Mouse (Mus musculus) heart, embryonic 15.5 days (tissue): ENCODE measurements at regions not wholly inside any gene's neighbourhood (a gene's known extent, or its start where the extent isn't known, plus 50 kb on each side); places are given as distances from the start of the nearest gene placed in this dataset.
A peak's percentile ranks its signal among the peaks of the same experiment; 100 is the strongest.

Source experiments
- ATAC-seq: fragments of 200-750 bp; cut with Nextera tagmentation; replicated peaks from 2 replicates; pipeline ENCODE4 v1.8.0; 2017; ENCODE audit warnings: low read depth, moderate TSS enrichment; ENCODE audit not compliant: insufficient number of reproducible peaks, insufficient read depth, low FRiP score
- H3K27ac ChIP-seq: fragments of 300-500 bp; sonication (generic); 2 replicates; pipeline ENCODE4 v1.5.1; 2015; ENCODE audit warnings: mild to moderate bottlenecking, inconsistent platforms
- H3K27me3 ChIP-seq: fragments of 300-500 bp; sonication (generic); 2 replicates; pipeline ENCODE4 v1.6.1; 2015; ENCODE audit warnings: inconsistent platforms
- H3K36me3 ChIP-seq: fragments of 300-500 bp; sonication (generic); 2 replicates; pipeline ENCODE4 v1.6.1; 2015; ENCODE audit warnings: mild to moderate bottlenecking, inconsistent platforms
- H3K4me1 ChIP-seq: fragments of 300-500 bp; sonication (generic); replicated peaks from 2 replicates; pipeline ENCODE4 v1.6.1; 2015; ENCODE audit warnings: inconsistent platforms
- H3K4me2 ChIP-seq: fragments of 300-500 bp; sonication (generic); 2 replicates; pipeline ENCODE4 v1.6.1; 2015; ENCODE audit warnings: inconsistent platforms, mild to moderate bottlenecking, moderate library complexity
- H3K4me3 ChIP-seq: fragments of 300-500 bp; sonication (generic); 2 replicates; pipeline ENCODE4 v1.5.1; 2015; ENCODE audit warnings: mild to moderate bottlenecking, inconsistent platforms
- H3K9ac ChIP-seq: fragments of 300-500 bp; sonication (generic); 2 replicates; pipeline ENCODE4 v1.6.1; 2015; ENCODE audit warnings: mild to moderate bottlenecking, inconsistent platforms
- H3K9me3 ChIP-seq: fragments of 300-500 bp; sonication (generic); replicated peaks from 2 replicates; pipeline ENCODE4 v1.6.1; 2016; ENCODE audit warnings: inconsistent platforms
- WGBS: fragments of 180-500 bp; shearing (Covaris S2); methylation state at CpG from one replicate; pipeline ENCODE4 v1.1.7; 2015; ENCODE audit warnings: mixed read lengths; 5-methylcytosine and 5-hydroxymethylcytosine counted together

GRCm38 (mm10) chr16:78452303-78452702 is 75.3 kb upstream of the Btg3 start:
- Histone ChIP-seq H3K27ac (no peak overlapping the region), H3K9ac (no peak overlapping the region), H3K4me1 (no peaks in the 10 kb centered on the region), H3K9me3 (no peaks in the 10 kb centered on the region), H3K27me3 (no peaks in the 10 kb centered on the region), H3K4me2 (no peak overlapping the region), H3K4me3 (no peak overlapping the region), H3K36me3 (no peaks in the 10 kb centered on the region)
- 5% methylated on average over 10 of the region's 10 CpGs for WGBS
- no peak for ATAC-seq

- Histone ChIP-seq H3K4me2 (no peak overlapping the region), H3K9ac (no peak overlapping the region), H3K4me1 (no peaks in the 10 kb centered on the region), H3K27ac (no peak overlapping the region), H3K4me3 (no peak overlapping the region), H3K9me3 (no peaks in the 10 kb centered on the region), H3K36me3 (no peaks in the 10 kb centered on the region), H3K27me3 (no peaks in the 10 kb centered on the region)
- ATAC-seq, result no peak
- 77% methylated on average over 8 of the region's 8 CpGs for WGBS
Measured at GRCm38 (mm10) chr16:78451750-78452149, 74.8 kb upstream of the Btg3 start.

GRCm38 (mm10) chr16:78451251-78451650 is 74.3 kb upstream of the Btg3 start:
- no peaks in the 10 kb centered on the region for H3K9me3 ChIP-seq
- no peaks in the 10 kb centered on the region for H3K27me3 ChIP-seq
- WGBS, result 73% methylated on average over 11 of the region's 11 CpGs
- no peaks in the 10 kb centered on the region for H3K4me1 ChIP-seq
- no peaks in the 10 kb centered on the region for H3K36me3 ChIP-seq
- no peak overlapping the region for H3K9ac ChIP-seq
- H3K4me3 ChIP-seq, result no peak overlapping the region
- no peak overlapping the region for H3K4me2 ChIP-seq
- no peak overlapping the region for H3K27ac ChIP-seq
- ATAC-seq, result no peak

- 95% methylated on average over 8 of the region's 8 CpGs for WGBS
- Histone ChIP-seq H3K9me3 (no peaks in the 10 kb centered on the region), H3K4me2 (no peak overlapping the region), H3K27me3 (no peaks in the 10 kb centered on the region), H3K4me1 (no peaks in the 10 kb centered on the region), H3K4me3 (no peak overlapping the region), H3K9ac (no peak overlapping the region), H3K36me3 (no peaks in the 10 kb centered on the region), H3K27ac (no peak overlapping the region)
- no peak for ATAC-seq
Measured at GRCm38 (mm10) chr16:78449231-78449630, 72.2 kb upstream of the Btg3 start.

- no peak for ATAC-seq
- H3K4me3 ChIP-seq, result no peak overlapping the region
- WGBS, result 85% methylated on average over 8 of the region's 8 CpGs
- H3K36me3 ChIP-seq, result no peaks in the 10 kb centered on the region
- no peak overlapping the region for H3K4me2 ChIP-seq
- no peaks in the 10 kb centered on the region for H3K4me1 ChIP-seq
- H3K9ac ChIP-seq, result no peak overlapping the region
- H3K27ac ChIP-seq, result no peak overlapping the region
- H3K27me3 ChIP-seq, result no peaks in the 10 kb centered on the region
- no peaks in the 10 kb centered on the region for H3K9me3 ChIP-seq
Measured at GRCm38 (mm10) chr16:78443262-78443661, 66.3 kb upstream of the Btg3 start.

- Histone ChIP-seq H3K4me3 (no peak overlapping the region), H3K9me3 (no peaks in the 10 kb centered on the region), H3K36me3 (no peaks in the 10 kb centered on the region), H3K27me3 (no peaks in the 10 kb centered on the region), H3K4me1 (no peaks in the 10 kb centered on the region), H3K9ac (no peak overlapping the region), H3K27ac (no peak overlapping the region), H3K4me2 (no peak overlapping the region)
- 88% methylated on average over 7 of the region's 7 CpGs for WGBS
- ATAC-seq, result no peak
Measured at GRCm38 (mm10) chr16:78442830-78443229, 65.8 kb upstream of the Btg3 start.

GRCm38 (mm10) chr16:78441961-78442360 is 65.0 kb upstream of the Btg3 start:
- Histone ChIP-seq H3K27me3 (no peaks in the 10 kb centered on the region), H3K9me3 (no peaks in the 10 kb centered on the region), H3K4me1 (no peaks in the 10 kb centered on the region), H3K27ac (no peak overlapping the region), H3K36me3 (no peaks in the 10 kb centered on the region), H3K4me3 (no peak overlapping the region), H3K9ac (no peak overlapping the region), H3K4me2 (no peak overlapping the region)
- no peak for ATAC-seq
- 79% methylated on average over 6 of the region's 6 CpGs for WGBS

GRCm38 (mm10) chr16:78435707-78436106 is 58.7 kb upstream of the Btg3 start:
- no peak for ATAC-seq
- no peaks in the 10 kb centered on the region for H3K4me1 ChIP-seq
- H3K4me2 ChIP-seq, result no peak overlapping the region
- no peak overlapping the region for H3K4me3 ChIP-seq
- H3K9me3 ChIP-seq, result no peaks in the 10 kb centered on the region
- no peaks in the 10 kb centered on the region for H3K27me3 ChIP-seq
- no peak overlapping the region for H3K27ac ChIP-seq
- no peak overlapping the region for H3K9ac ChIP-seq
- no peaks in the 10 kb centered on the region for H3K36me3 ChIP-seq
- WGBS, result 55% methylated on average over 5 of the region's 5 CpGs

- WGBS, result 34% methylated on average over 16 of the region's 16 CpGs
- peaks cover 8% of the 10 kb centered on the region for H3K4me1 ChIP-seq
- no peaks in the 10 kb centered on the region for H3K27me3 ChIP-seq
- peak; percentile 70; the same call in 1 of the 2 replicates for ATAC-seq
- peak overlapping the region; percentile 30 for H3K4me3 ChIP-seq
- H3K36me3 ChIP-seq, result no peaks in the 10 kb centered on the region
- no peaks in the 10 kb centered on the region for H3K9me3 ChIP-seq
- H3K9ac ChIP-seq, result no peak overlapping the region
- no peak overlapping the region for H3K27ac ChIP-seq
- peak overlapping the region; percentile 56 for H3K4me2 ChIP-seq
Measured at GRCm38 (mm10) chr16:78427470-78428041, 50.6 kb upstream of the Btg3 start.
